Mouse (Mus musculus) bone marrow, adult 2 months (tissue): Measurements from ENCODE around the gene Ephb2.

ENCODE experiments used
- CTCF ChIP-seq: fragments of 200-500 bp; IDR thresholded peaks from 2 replicates; pipeline ENCODE4 v1.5.1; 2011; ENCODE audit warnings: low read length, control low read depth; ENCODE audit not compliant: control insufficient read depth, insufficient read depth
- POLR2A ChIP-seq: fragments of 200-500 bp; IDR thresholded peaks from 2 replicates; pipeline ENCODE4 v1.6.1; 2011; ENCODE audit warnings: low read depth, mild to moderate bottlenecking, control low read depth, low read length, borderline replicate concordance; ENCODE audit not compliant: control insufficient read depth

- TF ChIP-seq CTCF (no peak), POLR2A (no peak)
These were observed 186.2 kb downstream of the Ephb2 start for GRCm38 (mm10) chr4:136649480-136650196.
